Mouse (Mus musculus) embryonic facial prominence, embryonic 13.5 days (tissue): ENCODE measurements around the gene Cyp2j13. TPM values are rescaled to one million over a fixed set of nuclear protein-coding genes. Genes with fewer than 3 reads are reported as not detected.

ENCODE experiments used
- polyA plus RNA-seq: library from polyadenylated mRNA; unstranded; fragments of >200 nt; fragmentation: Nextera tagmentation; extraction: Ambion mirVana; gene quantifications from 2 replicates; pipeline ENCODE4 v1.2.1, GENCODE M21; 2015

The Cyp2j13 gene
- polyA plus RNA-seq, 1 experiment from 2014 or later, result not detected

Other genes with a start within 250 kb of the Cyp2j13 start
- 8.6 and 12.0 TPM in 2 replicates for gene Hook1, start 110.3 kb downstream of the Cyp2j13 start, polyA plus RNA-seq
- gene Cyp2j12, start 63.6 kb upstream of the Cyp2j13 start, polyA plus RNA-seq, result not detected in 2 replicates
- gene Cyp2j7, start 159.1 kb upstream of the Cyp2j13 start, polyA plus RNA-seq, result not detected in 2 replicates